Comparison of ENCODE assay signal across 24 mouse cellular contexts in genomic region chr8:34331673-34332072, GRCm38 (mm10).
"Had no signal": no experiment of that assay in that cellular context is flagged by ENCODE, and none has a peak within 500 bp of the region (broad histone marks: within the 10 kb centered on the region; RNA-seq: fewer than 3 reads in every experiment).

No protein-coding gene starts in this region.

- H3K9ac ChIP-seq: limb, embryonic 13.5 days; liver, embryonic 12.5 days; liver, embryonic 15.5 days; lung, embryonic 15.5 days; midbrain, embryonic 13.5 days; neural tube, embryonic 13.5 days; stomach, embryonic 15.5 days had no signal

- ATAC-seq: liver, embryonic 12.5 days; midbrain, embryonic 13.5 days; midbrain, embryonic 16.5 days had no signal

- H3K27me3 ChIP-seq: liver, embryonic 15.5 days; neural tube, embryonic 13.5 days; stomach, embryonic 15.5 days had no signal

- H3K36me3 ChIP-seq: limb, embryonic 10.5 days; limb, embryonic 13.5 days; liver, embryonic 12.5 days; liver, embryonic 15.5 days; lung, embryonic 15.5 days; midbrain, embryonic 10.5 days; midbrain, embryonic 13.5 days; neural tube, embryonic 13.5 days; stomach, embryonic 15.5 days had no signal

- H3K4me1 ChIP-seq: liver, embryonic 12.5 days; liver, embryonic 15.5 days; lung, embryonic 15.5 days; megakaryocyte, embryonic 14.5 days had no signal

- DNase-seq: kidney, postnatal 25 days; layer of hippocampus, adult 9-11 months; liver; lung, adult 18-20 months; lung, postnatal 10 days; lung, postnatal 36 days; retina, postnatal 1 day; right cerebral cortex, postnatal 25 days; spleen, adult 18-20 months; thymus, postnatal 25 days had no signal

- H3K4me3 ChIP-seq: layer of hippocampus, adult 2 months; limb, embryonic 10.5 days; limb, embryonic 13.5 days; liver, embryonic 12.5 days; liver, embryonic 15.5 days; lung, embryonic 15.5 days; megakaryocyte, embryonic 14.5 days; midbrain, embryonic 10.5 days; midbrain, embryonic 13.5 days; myocyte; neural tube, embryonic 13.5 days; stomach, embryonic 15.5 days had no signal

- H3K4me2 ChIP-seq: limb, embryonic 13.5 days; liver, embryonic 12.5 days; liver, embryonic 15.5 days; lung, embryonic 15.5 days; midbrain, embryonic 13.5 days; neural tube, embryonic 13.5 days; stomach, embryonic 15.5 days had no signal

- H3K27ac ChIP-seq: kidney, postnatal 0 days; layer of hippocampus, adult 2 months; limb, embryonic 10.5 days; limb, embryonic 13.5 days; liver, embryonic 12.5 days; liver, embryonic 15.5 days; lung, embryonic 15.5 days; midbrain, embryonic 10.5 days; midbrain, embryonic 13.5 days; neural tube, embryonic 13.5 days; stomach, embryonic 15.5 days had no signal

- H3K9me3 ChIP-seq: limb, embryonic 10.5 days; limb, embryonic 13.5 days; liver, embryonic 12.5 days; liver, embryonic 15.5 days; lung, embryonic 15.5 days; midbrain, embryonic 10.5 days; midbrain, embryonic 13.5 days; neural tube, embryonic 13.5 days; stomach, embryonic 15.5 days had no signal
